ENCODE assay signal across 29 mouse cellular contexts in genomic region chr3:86001271-86001670, GRCm38 (mm10). TPM values are rescaled to one million over a fixed set of nuclear protein-coding genes. Genes with fewer than 3 reads are reported as not detected.
"Had no signal": no experiment of that assay in that cellular context is flagged by ENCODE, and none has a peak within 500 bp of the region (broad histone marks: within the 10 kb centered on the region; RNA-seq: fewer than 3 reads in every experiment).

No protein-coding gene starts in this region.

- H3K36me3 ChIP-seq: intestine, embryonic 15.5 days; lung, embryonic 15.5 days; midbrain, embryonic 10.5 days; midbrain, embryonic 13.5 days; neural tube, embryonic 13.5 days; stomach, embryonic 15.5 days had no signal

- H3K9ac ChIP-seq: intestine, embryonic 15.5 days; lung, embryonic 15.5 days; midbrain, embryonic 13.5 days; neural tube, embryonic 13.5 days; stomach, embryonic 15.5 days had no signal

- H3K27ac ChIP-seq: intestine, embryonic 15.5 days; midbrain, embryonic 10.5 days; midbrain, embryonic 13.5 days; neural tube, embryonic 13.5 days; stomach, embryonic 15.5 days had no signal

- DNase-seq: kidney, adult 18-20 months; kidney, adult 9 months; kidney, postnatal 14 days; kidney, postnatal 4 days; lung, adult 18-20 months; lung, postnatal 36 days; retina, postnatal 1 day; right cerebral cortex, postnatal 25 days; spleen, adult 18-20 months; thymus, adult 18-20 months; thymus, postnatal 14 days; thymus, postnatal 4 days had no signal

- H3K4me1 ChIP-seq: intestine, embryonic 15.5 days; lung, embryonic 15.5 days; midbrain, embryonic 13.5 days; neural tube, embryonic 13.5 days; stomach, embryonic 15.5 days had no signal

- H3K4me2 ChIP-seq: intestine, embryonic 15.5 days; lung, embryonic 15.5 days; midbrain, embryonic 13.5 days; neural tube, embryonic 13.5 days; stomach, embryonic 15.5 days had no signal

- H3K9me3 ChIP-seq: intestine, embryonic 15.5 days; lung, embryonic 15.5 days; midbrain, embryonic 10.5 days; midbrain, embryonic 13.5 days; neural tube, embryonic 13.5 days; stomach, embryonic 15.5 days had no signal

- H3K27me3 ChIP-seq: intestine, embryonic 15.5 days; lung, embryonic 15.5 days; midbrain, embryonic 13.5 days; neural tube, embryonic 13.5 days; stomach, embryonic 15.5 days had no signal

- ATAC-seq: hindbrain, embryonic 16.5 days; intestine, embryonic 15.5 days; midbrain, embryonic 13.5 days; midbrain, embryonic 16.5 days had no signal

- H3K4me3 ChIP-seq: intestine, embryonic 15.5 days; lung, embryonic 15.5 days; midbrain, embryonic 10.5 days; midbrain, embryonic 13.5 days; myocyte; neural tube, embryonic 13.5 days; stomach, embryonic 15.5 days had no signal

RNA-seq across cellular contexts. Expression of gene Prss48, which starts 1.0 kb away (rescaled TPM):
- total RNA-seq: layer of hippocampus, adult 18-20 months; layer of hippocampus, postnatal 14 days; left cerebral cortex, adult 8-10 months; left cerebral cortex, postnatal 36 days; megakaryocyte, adult 5-6 weeks; monocyte, adult 5-6 weeks; neutrophil, adult 5-6 weeks had no signal
- polyA plus RNA-seq: hindbrain, embryonic 16.5 days; limb, embryonic 14.5 days; lung, embryonic 15.5 days; midbrain, embryonic 10.5 days; midbrain, embryonic 13.5 days; midbrain, embryonic 16.5 days; myocyte; neural tube, embryonic 13.5 days; stomach, embryonic 15.5 days had no signal
